In genomic region chr6:88942595-88942994, GRCm38 (mm10) we compare ENCODE assay signal across 8 mouse cellular contexts. TPM values are rescaled to one million over a fixed set of nuclear protein-coding genes. Genes with fewer than 3 reads are reported as not detected.
DNase-seq lines count a peak whose midpoint lies in the region; ATAC-seq and TF ChIP-seq lines count a peak whose summit lies in the region.

No protein-coding gene starts in this region.

- 56% methylated on average over 8 of the region's 8 CpGs for WGBS in heart, embryonic 13.5 days
- WGBS in embryonic facial prominence, embryonic 11.5 days, result 46% methylated on average over 8 of the region's 8 CpGs
- WGBS in hindbrain, embryonic 16.5 days, result 9% methylated on average over 8 of the region's 8 CpGs
- 12% methylated on average over 8 of the region's 8 CpGs for WGBS in neural tube, embryonic 12.5 days
- WGBS in lung, adult 2 months, result 72% methylated on average over 8 of the region's 8 CpGs

- TF ChIP-seq POLR2A in lung, adult 2 months (IDR thresholded peaks at IDR 0.05; ENCODE audit: borderline replicate concordance, extremely low read depth, low read depth, low read length), result no peak

- H3K4me1 ChIP-seq in heart, embryonic 13.5 days, result peaks cover 65% of the 10 kb centered on the region
- no peaks in the 10 kb centered on the region for H3K4me1 ChIP-seq in embryonic facial prominence, embryonic 11.5 days (ENCODE audit: control insufficient read depth, insufficient read depth, low read length)
- H3K4me1 ChIP-seq in hindbrain, embryonic 16.5 days (ENCODE audit: control insufficient read depth, insufficient read depth, low read depth, low read length), result peaks cover 39% of the 10 kb centered on the region
- H3K4me1 ChIP-seq in neural tube, embryonic 12.5 days, result peaks cover 54% of the 10 kb centered on the region
- peaks cover 8% of the 10 kb centered on the region for H3K4me1 ChIP-seq in lung, adult 2 months (ENCODE audit: control insufficient read depth, insufficient read depth, low read length)

- H3K27me3 ChIP-seq in heart, embryonic 13.5 days (replicated peaks), result no peaks in the 10 kb centered on the region
- no peaks in the 10 kb centered on the region for H3K27me3 ChIP-seq in embryonic facial prominence, embryonic 11.5 days (ENCODE audit: control insufficient read depth, insufficient read depth, low read length)
- no peaks in the 10 kb centered on the region for H3K27me3 ChIP-seq in hindbrain, embryonic 16.5 days (replicated peaks; ENCODE audit: control insufficient read depth, insufficient read depth, low read length)
- H3K27me3 ChIP-seq in neural tube, embryonic 12.5 days (replicated peaks), result no peaks in the 10 kb centered on the region

- no peaks in the 10 kb centered on the region for H3K9me3 ChIP-seq in heart, embryonic 13.5 days
- H3K9me3 ChIP-seq in embryonic facial prominence, embryonic 11.5 days (replicated peaks; ENCODE audit: control insufficient read depth, low read length), result no peaks in the 10 kb centered on the region
- no peaks in the 10 kb centered on the region for H3K9me3 ChIP-seq in hindbrain, embryonic 16.5 days (ENCODE audit: control insufficient read depth, low read length)
- H3K9me3 ChIP-seq in neural tube, embryonic 12.5 days, result no peaks in the 10 kb centered on the region

- DNase-seq in heart, postnatal 25 days (ENCODE audit: low spot score), result no peak
- DNase-seq in embryonic facial prominence, embryonic 11.5 days (ENCODE audit: low spot score), result peak; percentile 56
- DNase-seq in lung, adult 2 months, result no peak
- DNase-seq in ovary, postnatal 10 days (ENCODE audit: low spot score), result no peak
- no peak for DNase-seq in thymus, postnatal 4 days

- H3K4me2 ChIP-seq in heart, embryonic 13.5 days, result no peak overlapping the region
- no peak overlapping the region for H3K4me2 ChIP-seq in embryonic facial prominence, embryonic 11.5 days (ENCODE audit: low read depth, low read length)
- H3K4me2 ChIP-seq in hindbrain, embryonic 16.5 days (ENCODE audit: low read length), result peak overlapping the region; percentile 40
- H3K4me2 ChIP-seq in neural tube, embryonic 12.5 days (replicated peaks), result peak overlapping the region; percentile 27

- no peak for ATAC-seq in heart, embryonic 13.5 days (ENCODE audit: extremely low read depth, insufficient number of reproducible peaks, low FRiP score, low TSS enrichment)
- ATAC-seq in embryonic facial prominence, embryonic 11.5 days (replicated peaks; ENCODE audit: insufficient number of reproducible peaks, low FRiP score, low TSS enrichment, low read depth), result peak; percentile 37
- ATAC-seq in hindbrain, embryonic 16.5 days, result peak; percentile 84
- peak; percentile 81 for ATAC-seq in neural tube, embryonic 12.5 days (ENCODE audit: low FRiP score, low read depth)

- peak overlapping the region; percentile 94 for H3K27ac ChIP-seq in heart, embryonic 13.5 days (replicated peaks)
- H3K27ac ChIP-seq in embryonic facial prominence, embryonic 11.5 days (replicated peaks; ENCODE audit: low read depth, low read length), result no peak overlapping the region
- peak overlapping the region; percentile 55 for H3K27ac ChIP-seq in hindbrain, embryonic 16.5 days (ENCODE audit: low read depth, low read length)
- 0 out of 2 replicates have a peak overlapping the region, but pooled peaks have one; percentile 7 for H3K27ac ChIP-seq in neural tube, embryonic 12.5 days

- 0 out of 2 replicates have a peak overlapping the region, but pooled peaks have one; percentile 37 for H3K9ac ChIP-seq in heart, embryonic 13.5 days
- no peak overlapping the region for H3K9ac ChIP-seq in embryonic facial prominence, embryonic 11.5 days (replicated peaks; ENCODE audit: low read length)
- peak overlapping the region; percentile 24; the same call in 1 of the 2 replicates for H3K9ac ChIP-seq in hindbrain, embryonic 16.5 days (ENCODE audit: low read depth, low read length)
- no peak overlapping the region for H3K9ac ChIP-seq in neural tube, embryonic 12.5 days

- H3K4me3 ChIP-seq in heart, embryonic 13.5 days, result no peak overlapping the region
- no peak overlapping the region for H3K4me3 ChIP-seq in embryonic facial prominence, embryonic 11.5 days (ENCODE audit: low read depth, low read length)
- no peak overlapping the region for H3K4me3 ChIP-seq in hindbrain, embryonic 16.5 days (ENCODE audit: low read length)
- H3K4me3 ChIP-seq in neural tube, embryonic 12.5 days, result no peak overlapping the region
- H3K4me3 ChIP-seq in lung, adult 2 months (replicated peaks; ENCODE audit: extremely low read depth, low read depth, low read length), result no peak overlapping the region

- intact Hi-C loops in heart, postnatal 25 days (cut with DNase I), result no loop called here

- no peak for TF ChIP-seq CTCF in lung, adult 2 months (IDR thresholded peaks at IDR 0.05; ENCODE audit: insufficient read depth, low read length)

- no peaks in the 10 kb centered on the region for H3K36me3 ChIP-seq in heart, embryonic 13.5 days
- H3K36me3 ChIP-seq in embryonic facial prominence, embryonic 11.5 days (replicated peaks; ENCODE audit: control insufficient read depth, insufficient read depth, low read depth, low read length), result no peaks in the 10 kb centered on the region
- H3K36me3 ChIP-seq in hindbrain, embryonic 16.5 days (ENCODE audit: control insufficient read depth, insufficient read depth, low read length), result no peaks in the 10 kb centered on the region
- no peaks in the 10 kb centered on the region for H3K36me3 ChIP-seq in neural tube, embryonic 12.5 days

RNA-seq across cellular contexts. Expression of gene Tpra1, which starts 40.5 kb away (rescaled TPM):
- 39.8 and 47.0 TPM in 2 replicates for polyA plus RNA-seq in heart, embryonic 13.5 days (2015; fragmentation: Nextera tagmentation; extraction: Ambion mirVana)
- 10 to 100 TPM; 36.4 to 37.2 TPM for total RNA-seq in heart, postnatal 25 days (2021)
- polyA plus RNA-seq in embryonic facial prominence, embryonic 11.5 days (2014; fragmentation: Nextera tagmentation; extraction: Ambion mirVana), result 41.0 and 45.0 TPM in 2 replicates
- 92.3 and 94.7 TPM in 2 replicates for polyA plus RNA-seq in hindbrain, embryonic 16.5 days (2015; fragmentation: Nextera tagmentation; extraction: Ambion mirVana)
- 60.6 and 61.2 TPM in 2 replicates for polyA plus RNA-seq in neural tube, embryonic 12.5 days (2016; fragmentation: Nextera tagmentation; extraction: Ambion mirVana)
- 176 and 184 TPM in 2 replicates for polyA plus RNA-seq in lung, adult 2 months (2012; rRNA removed)

RNA-seq across cellular contexts. Expression of gene Mcm2, which starts 44.0 kb away (rescaled TPM):
- polyA plus RNA-seq in heart, embryonic 13.5 days (2015; fragmentation: Nextera tagmentation; extraction: Ambion mirVana), result 98.1 and 98.3 TPM in 2 replicates
- 1 to 10 TPM; 6.1 to 7.4 TPM for total RNA-seq in heart, postnatal 25 days (2021)
- 202 and 203 TPM in 2 replicates for polyA plus RNA-seq in embryonic facial prominence, embryonic 11.5 days (2014; fragmentation: Nextera tagmentation; extraction: Ambion mirVana)
- 27.3 and 35.0 TPM in 2 replicates for polyA plus RNA-seq in hindbrain, embryonic 16.5 days (2015; fragmentation: Nextera tagmentation; extraction: Ambion mirVana)
- polyA plus RNA-seq in neural tube, embryonic 12.5 days (2016; fragmentation: Nextera tagmentation; extraction: Ambion mirVana), result 120 and 127 TPM in 2 replicates
- 11.1 and 12.6 TPM in 2 replicates for polyA plus RNA-seq in lung, adult 2 months (2012; rRNA removed)

Comparison
In these comparisons a context has a peak if more than half of its experiments do, and no peak if none do; other contexts are left out.
1. H3K4me2 ChIP-seq: peak in hindbrain, embryonic 16.5 days (single experiment) and neural tube, embryonic 12.5 days (single experiment); none in heart, embryonic 13.5 days (single experiment) and embryonic facial prominence, embryonic 11.5 days (single experiment).
2. H3K9ac ChIP-seq: peak in heart, embryonic 13.5 days (single experiment) and hindbrain, embryonic 16.5 days (single experiment); none in embryonic facial prominence, embryonic 11.5 days (single experiment) and neural tube, embryonic 12.5 days (single experiment).